Comparison of ENCODE assay signal across 23 mouse cellular contexts in the genomic region with DNA sequence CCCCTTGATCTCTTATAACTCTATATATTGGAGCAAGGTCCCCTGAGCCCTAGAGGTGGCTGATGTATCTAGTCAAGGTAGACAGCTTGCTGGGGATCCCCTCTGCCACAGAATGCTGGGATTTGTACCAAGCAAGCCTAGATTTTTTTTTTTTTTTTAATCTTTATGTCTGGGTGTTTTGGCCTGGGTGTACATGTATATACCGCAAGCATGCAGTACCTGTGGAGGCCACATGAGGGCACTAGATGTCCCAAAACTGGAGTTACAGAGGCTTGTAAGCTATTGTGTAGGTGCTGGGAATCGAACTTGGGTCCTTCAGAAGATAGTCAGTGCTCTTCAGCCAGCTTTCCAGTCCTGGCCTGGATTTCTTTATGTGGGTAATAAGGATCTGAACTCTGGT. TPM values are rescaled to one million over a fixed set of nuclear protein-coding genes. Genes with fewer than 3 reads are reported as not detected.
DNase-seq lines count a peak whose midpoint lies in the region; ATAC-seq and TF ChIP-seq lines count a peak whose summit lies in the region.
"Had no signal": no experiment of that assay in that cellular context is flagged by ENCODE, and none has a peak within 500 bp of the region (broad histone marks: within the 10 kb centered on the region; RNA-seq: fewer than 3 reads in every experiment).

No protein-coding gene starts in this region.

- H3K9me3 ChIP-seq in heart, embryonic 10.5 days, result 0 out of 2 replicates have a peak, but pooled peaks cover 6% of the 10 kb centered on the region
- H3K9me3 ChIP-seq in lung, postnatal 0 days (ENCODE audit: low read length), result no peaks in the 10 kb centered on the region
- H3K9me3 ChIP-seq in ES-E14 (ENCODE audit: control insufficient read depth, insufficient read depth, low read depth, low read length), result no peaks in the 10 kb centered on the region
- H3K9me3 ChIP-seq: embryonic facial prominence, embryonic 15.5 days; hindbrain, embryonic 15.5 days had no signal

- DNase-seq in heart, adult 2 months, result no peak
- DNase-seq in heart, embryonic 10.5 days (ENCODE audit: low spot score), result no peak
- no peak for DNase-seq in lung, postnatal 0 days (ENCODE audit: low spot score)
- DNase-seq in lung, postnatal 4 days, result no peak
- no peak for DNase-seq in ES-E14 (ENCODE audit: low read depth, low spot score)
- no peak for DNase-seq in right cerebral cortex, adult 2 months (ENCODE audit: low spot score in 2 of 2)
- DNase-seq in thymus, postnatal 14 days, result no peak
- DNase-seq: adrenal gland, postnatal 36 days; cerebellum, adult 9-11 months; gastrocnemius, postnatal 36 days; kidney, adult 9 months; layer of hippocampus, postnatal 36 days; left cerebral cortex, postnatal 4 days; lung, postnatal 10 days; right cerebral cortex, postnatal 25 days; thymus, adult 2 months had no signal

- ATAC-seq in lung, postnatal 0 days, result no peak
- ATAC-seq: Patski had no signal

- TF ChIP-seq POLR2A in heart, adult 2 months (IDR thresholded peaks at IDR 0.05; ENCODE audit: insufficient read depth, low read depth, low read length), result no peak
- TF ChIP-seq POLR2A in small intestine, adult 2 months (IDR thresholded peaks at IDR 0.05; ENCODE audit: low read depth, low read length), result no peak

- intact Hi-C loops in heart, adult 2 months (cut with DNase I), result no loop called here

- in situ Hi-C loops in ES-E14 (cut with MboI; ENCODE audit: low sequenced_read_pairs in 2 of 2, unreplicated experiment in 2 of 2), result no loop called here

- 97% methylated on average over 2 of the region's 2 CpGs for WGBS in heart, adult 2 months
- WGBS in heart, embryonic 10.5 days, result 90% methylated on average over 2 of the region's 2 CpGs
- 98% methylated on average over 2 of the region's 2 CpGs for WGBS in lung, postnatal 0 days
- 93% methylated on average over 2 of the region's 2 CpGs for WGBS in small intestine, adult 2 months

- H3K9ac ChIP-seq in heart, adult 2 months (ENCODE audit: low read depth, low read length), result no peak overlapping the region
- no peak overlapping the region for H3K9ac ChIP-seq in lung, postnatal 0 days (replicated peaks; ENCODE audit: low read depth)
- no peak overlapping the region for H3K9ac ChIP-seq in ES-E14 (ENCODE audit: insufficient read depth, low read depth, low read length, poor library complexity, severe bottlenecking)
- H3K9ac ChIP-seq: embryonic facial prominence, embryonic 15.5 days; forebrain, embryonic 12.5 days; heart, embryonic 12.5 days; hindbrain, embryonic 15.5 days had no signal

- TF ChIP-seq EP300 in heart, adult 2 months (IDR thresholded peaks at IDR 0.05; ENCODE audit: insufficient read depth, low read depth, low read length), result no peak
- TF ChIP-seq EP300 in lung, postnatal 0 days (IDR thresholded peaks at IDR 0.05), result no peak

- H3K79me2 ChIP-seq in heart, adult 2 months (replicated peaks; ENCODE audit: control insufficient read depth, insufficient read depth, low read length), result no peaks in the 10 kb centered on the region

- H3K4me2 ChIP-seq in lung, postnatal 0 days (replicated peaks; ENCODE audit: low read depth, low read length), result no peak overlapping the region
- H3K4me2 ChIP-seq: embryonic facial prominence, embryonic 15.5 days; forebrain, embryonic 12.5 days; heart, embryonic 12.5 days; hindbrain, embryonic 15.5 days; liver, embryonic 11.5 days had no signal

- peaks cover 2% of the 10 kb centered on the region for H3K4me1 ChIP-seq in heart, adult 2 months (ENCODE audit: control insufficient read depth, insufficient read depth, low read length)
- peaks cover 37% of the 10 kb centered on the region for H3K4me1 ChIP-seq in heart, embryonic 10.5 days
- H3K4me1 ChIP-seq in lung, postnatal 0 days (ENCODE audit: insufficient read depth, low read depth, low read length), result peaks cover 4% of the 10 kb centered on the region
- 0 out of 4 replicates have a peak, but pooled peaks cover 0 to 4% of the 10 kb centered on the region in 2 experiments for H3K4me1 ChIP-seq in ES-E14 (ENCODE audit: control insufficient read depth in 2 of 2, insufficient read depth in 2 of 2, low read length in 2 of 2, poor library complexity in 1 of 2)
- no peaks in the 10 kb centered on the region; the same call in 1 of the 2 replicates for H3K4me1 ChIP-seq in small intestine, adult 2 months (ENCODE audit: control insufficient read depth, insufficient read depth, insufficient read length, low read length)
- H3K4me1 ChIP-seq: hindbrain, embryonic 15.5 days had no signal

- no peak overlapping the region for H3K27ac ChIP-seq in heart, adult 2 months
- H3K27ac ChIP-seq in heart, embryonic 10.5 days, result no peak overlapping the region
- no peak overlapping the region for H3K27ac ChIP-seq in lung, postnatal 0 days (ENCODE audit: low read length)
- H3K27ac ChIP-seq in ES-E14 (ENCODE audit: insufficient read depth, low read depth, low read length, poor library complexity, severe bottlenecking), result no peak overlapping the region
- H3K27ac ChIP-seq in small intestine, adult 2 months (ENCODE audit: insufficient read depth, low read depth, low read length), result no peak overlapping the region
- H3K27ac ChIP-seq: embryonic facial prominence, embryonic 15.5 days; forebrain, embryonic 12.5 days; hindbrain, embryonic 15.5 days had no signal

- H3K36me3 ChIP-seq in heart, adult 2 months (ENCODE audit: control insufficient read depth, insufficient read depth, low read length), result no peaks in the 10 kb centered on the region
- peaks cover 4% of the 10 kb centered on the region; the same call in 1 of the 2 replicates for H3K36me3 ChIP-seq in heart, embryonic 10.5 days
- H3K36me3 ChIP-seq in lung, postnatal 0 days (ENCODE audit: insufficient read depth, low read length), result no peaks in the 10 kb centered on the region
- H3K36me3 ChIP-seq in ES-E14 (ENCODE audit: control insufficient read depth, insufficient read depth, low read length, poor library complexity, severe bottlenecking), result no peaks in the 10 kb centered on the region
- peaks cover 83% of the 10 kb centered on the region for H3K36me3 ChIP-seq in small intestine, adult 2 months (ENCODE audit: control insufficient read depth, insufficient read depth, low read length)
- H3K36me3 ChIP-seq: forebrain, embryonic 12.5 days; heart, embryonic 12.5 days; hindbrain, embryonic 15.5 days had no signal

- H3K27me3 ChIP-seq in heart, adult 2 months (ENCODE audit: control insufficient read depth, insufficient read depth, low read length), result no peaks in the 10 kb centered on the region
- peaks cover 29% of the 10 kb centered on the region for H3K27me3 ChIP-seq in heart, embryonic 10.5 days (ENCODE audit: insufficient read depth, poor library complexity, severe bottlenecking)
- H3K27me3 ChIP-seq in lung, postnatal 0 days (replicated peaks; ENCODE audit: insufficient read depth, low read length), result no peaks in the 10 kb centered on the region
- no peaks in the 10 kb centered on the region for H3K27me3 ChIP-seq in small intestine, adult 2 months (ENCODE audit: control insufficient read depth, insufficient read depth, low read length)
- H3K27me3 ChIP-seq: embryonic facial prominence, embryonic 15.5 days; forebrain, embryonic 12.5 days; hindbrain, embryonic 15.5 days; Patski had no signal

- peak; percentile 36 for TF ChIP-seq CTCF in heart, adult 2 months (IDR thresholded peaks at IDR 0.05)
- TF ChIP-seq CTCF in lung, postnatal 0 days (IDR thresholded peaks at IDR 0.05), result peak; percentile 45
- TF ChIP-seq CTCF in small intestine, adult 2 months (IDR thresholded peaks at IDR 0.05; ENCODE audit: extremely low read depth, insufficient read length, insufficient replicate concordance, low read depth, low read length), result peak; percentile 37; the same call in 1 of the 2 replicates

- no peak overlapping the region for H3K4me3 ChIP-seq in heart, adult 2 months
- no peak overlapping the region for H3K4me3 ChIP-seq in heart, embryonic 10.5 days
- no peak overlapping the region for H3K4me3 ChIP-seq in lung, postnatal 0 days (ENCODE audit: low read depth, low read length)
- no peak overlapping the region for H3K4me3 ChIP-seq in ES-E14 (ENCODE audit: insufficient read depth in 1 of 2, low read depth in 1 of 2, low read length in 2 of 2, poor library complexity in 1 of 2, severe bottlenecking in 1 of 2)
- H3K4me3 ChIP-seq in small intestine, adult 2 months (ENCODE audit: low read depth, low read length), result no peak overlapping the region
- H3K4me3 ChIP-seq: embryonic facial prominence, embryonic 15.5 days; forebrain, embryonic 12.5 days; heart, embryonic 12.5 days; hindbrain, embryonic 15.5 days had no signal

TF ChIP-seq in ES-E14, 5 proteins besides CTCF, POLR2A, EP300 and RAD21:
- TF ChIP-seq HCFC1 (IDR thresholded peaks at IDR 0.05; ENCODE audit: borderline replicate concordance, insufficient read depth, low read length) (no peak), ZNF384 (IDR thresholded peaks at IDR 0.05; ENCODE audit: low read depth, low read length) (0 out of 2 replicates have a peak, but pooled peaks have one; percentile 24)

RNA-seq across cellular contexts. Expression of a gene that starts 21.7 kb away (rescaled TPM):
- 10 to 100 TPM; 23.7 to 25.7 TPM for total RNA-seq in heart, adult 2 months (2021)
- 54.9 and 61.8 TPM in 2 replicates for polyA plus RNA-seq in heart, adult 2 months (2012; rRNA removed)
- polyA plus RNA-seq in heart, embryonic 10.5 days (2016; fragmentation: Nextera tagmentation; extraction: Ambion mirVana), result 23.4 and 26.7 TPM in 2 replicates
- polyA plus RNA-seq in lung, postnatal 0 days (2015; fragmentation: Nextera tagmentation; extraction: Ambion mirVana), result 43.2 and 52.1 TPM in 2 replicates
- total RNA-seq in ES-E14 (2012; rRNA removed), result 4.4 and 7.4 TPM in 2 replicates
- 21.3 and 29.9 TPM in 2 replicates for polyA plus RNA-seq in small intestine, adult 2 months (2012; rRNA removed)

RNA-seq across cellular contexts. Expression of a gene that starts 44.4 kb away (rescaled TPM):
- 1 to 10 TPM; 1.1 to 2.0 TPM for total RNA-seq in heart, adult 2 months (2021)
- 2.3 and 2.7 TPM in 2 replicates for polyA plus RNA-seq in heart, adult 2 months (2012; rRNA removed)
- 0.75 and 0.77 TPM in 2 replicates for polyA plus RNA-seq in heart, embryonic 10.5 days (2016; fragmentation: Nextera tagmentation; extraction: Ambion mirVana)
- 2.6 TPM in 2 replicates for polyA plus RNA-seq in lung, postnatal 0 days (2015; fragmentation: Nextera tagmentation; extraction: Ambion mirVana)
- total RNA-seq in ES-E14 (2012; rRNA removed), result 0.11 and 0.22 TPM in 2 replicates
- 100 and 151 TPM in 2 replicates for polyA plus RNA-seq in small intestine, adult 2 months (2012; rRNA removed)

Comparison
In these comparisons a context has a peak if more than half of its experiments do, and no peak if none do; other contexts are left out.
1. RNA of a gene that starts 44.4 kb away (polyA plus RNA-seq): 100 to 151 TPM in small intestine, adult 2 months; 2.6 TPM in lung, postnatal 0 days, 2.3 to 2.7 TPM in heart, adult 2 months and 0.75 to 0.77 TPM in heart, embryonic 10.5 days; every median in the first group is over 10 times any median in the second.
2. Peak in every context shown above with its lines, with median percentiles within 50 percentile points of each other: CTCF ChIP-seq.